Mouse (Mus musculus) bone marrow, adult 2 months (tissue): ENCODE measurements at regions not wholly inside any gene's neighbourhood (a gene's known extent, or its start where the extent isn't known, plus 50 kb on each side); places are given as distances from the start of the nearest gene placed in this dataset.

Source experiments
- CTCF ChIP-seq: fragments of 200-500 bp; IDR thresholded peaks from 2 replicates; pipeline ENCODE4 v1.5.1; 2011; ENCODE audit warnings: low read length, control low read depth; ENCODE audit not compliant: control insufficient read depth, insufficient read depth
- POLR2A ChIP-seq: fragments of 200-500 bp; IDR thresholded peaks from 2 replicates; pipeline ENCODE4 v1.6.1; 2011; ENCODE audit warnings: low read depth, mild to moderate bottlenecking, control low read depth, low read length, borderline replicate concordance; ENCODE audit not compliant: control insufficient read depth

DNA sequence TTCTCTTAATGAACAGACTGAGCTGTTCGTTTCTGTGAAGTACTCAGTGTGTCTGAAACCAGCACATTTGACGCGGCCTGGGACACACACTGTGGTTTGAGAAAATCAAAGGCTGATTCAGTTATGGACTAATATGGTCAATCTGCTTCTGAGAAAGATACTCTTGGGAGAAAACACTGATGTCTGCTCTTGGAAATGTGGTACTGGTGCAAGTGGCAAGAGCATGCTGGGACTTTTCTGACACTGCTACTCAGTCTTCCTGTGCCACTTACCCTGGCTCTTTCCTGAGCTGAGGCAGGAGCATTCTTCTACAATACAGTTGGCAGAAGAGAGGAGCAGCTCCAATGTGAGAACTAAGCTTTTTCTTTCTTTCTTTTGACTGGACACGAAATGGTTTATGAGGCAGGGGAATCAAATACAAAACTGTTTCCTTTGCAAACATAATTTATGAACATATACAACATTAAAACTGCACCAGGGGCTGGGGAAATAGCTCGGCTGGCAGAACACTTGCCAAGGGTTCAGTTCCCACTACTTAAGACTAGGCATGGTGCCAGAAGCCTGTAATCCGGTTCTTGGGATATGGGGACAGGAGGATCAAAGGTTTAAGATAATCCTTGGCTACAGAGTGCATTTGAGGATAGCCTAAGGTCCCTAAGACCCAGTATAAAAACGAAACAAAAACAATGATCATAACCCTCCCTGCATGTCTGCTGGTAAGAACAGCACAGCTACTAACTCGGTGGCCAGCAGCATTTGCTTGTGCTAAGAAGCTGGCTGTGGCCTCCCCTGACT is 173.7 kb upstream of the Klf14 start:
- no peak for TF ChIP-seq POLR2A
- TF ChIP-seq CTCF: no peak
